In the genomic region with DNA sequence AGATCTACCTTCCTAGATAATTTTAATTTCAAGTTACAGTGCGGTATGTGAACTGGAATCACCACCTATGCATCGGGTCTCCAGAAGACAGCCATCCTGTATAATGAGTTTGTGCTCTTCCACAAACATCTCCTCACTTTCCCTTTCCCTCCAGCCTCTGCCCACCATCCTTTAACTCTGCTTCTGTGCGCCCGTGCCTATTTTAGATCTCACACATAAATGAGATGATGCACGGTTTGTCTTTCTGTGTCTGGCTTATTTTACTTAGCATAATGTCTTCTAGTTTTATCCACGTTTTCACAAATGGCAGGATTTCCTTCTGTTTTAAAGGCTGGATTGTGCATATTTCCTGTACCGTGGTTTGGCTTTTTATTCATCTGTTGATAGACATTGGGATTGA, we compare ENCODE assay signal across 17 mouse cellular contexts.
DNase-seq lines count a peak whose midpoint lies in the region; TF ChIP-seq lines count a peak whose summit lies in the region.
"Had no signal": no experiment of that assay in that cellular context is flagged by ENCODE, and none has a peak within 500 bp of the region (broad histone marks: within the 10 kb centered on the region; RNA-seq: fewer than 3 reads in every experiment).

No protein-coding gene starts in this region.

- TF ChIP-seq CTCF in layer of hippocampus, adult 2 months (conservative IDR thresholded peaks at IDR 0.05): no peak

- 0 out of 2 replicates have a peak overlapping the region, but pooled peaks have one; percentile 3 for H3K27ac ChIP-seq in layer of hippocampus, adult 2 months
- H3K27ac ChIP-seq: embryonic facial prominence, embryonic 13.5 days; embryonic facial prominence, embryonic 15.5 days; forebrain, embryonic 10.5 days; forebrain, embryonic 12.5 days had no signal

- H3K4me3 ChIP-seq in layer of hippocampus, adult 2 months: no peak overlapping the region
- H3K4me3 ChIP-seq: embryonic facial prominence, embryonic 13.5 days; embryonic facial prominence, embryonic 15.5 days; erythroblast, embryonic 14.5 days; forebrain, embryonic 10.5 days; forebrain, embryonic 12.5 days had no signal

- DNase-seq in layer of hippocampus, adult 2 months (ENCODE audit: low spot score in 2 of 2): peak in 1 of 2 experiments; percentile 27
- DNase-seq in layer of hippocampus, adult 8-10 months (ENCODE audit: low spot score in 2 of 2): no peak
- peak; percentile 15 for DNase-seq in right cerebral cortex, adult 18-20 months
- no peak for DNase-seq in right cerebral cortex, postnatal 4 days
- DNase-seq in telencephalon, adult 2 months (ENCODE audit: low read depth, low spot score): peak; percentile 28
- DNase-seq in urinary bladder, postnatal 36 days (ENCODE audit: low spot score in 2 of 2): no peak
- DNase-seq: cerebellum, adult 11 months; cerebellum, adult 18-20 months; cerebellum, adult 8-10 months; cerebellum, adult 9-11 months; cerebellum, postnatal 36 days; embryo, embryonic 11 days had no signal

Comparison
In these comparisons a context has a peak if more than half of its experiments do, and no peak if none do; other contexts are left out.
1. DNase-seq: peak in right cerebral cortex, adult 18-20 months (single experiment) and telencephalon, adult 2 months (single experiment); none in layer of hippocampus, adult 8-10 months (0 of 2), right cerebral cortex, postnatal 4 days (single experiment) and urinary bladder, postnatal 36 days (0 of 2).